10 mouse cellular contexts compared by ENCODE assay signal in the genomic region with DNA sequence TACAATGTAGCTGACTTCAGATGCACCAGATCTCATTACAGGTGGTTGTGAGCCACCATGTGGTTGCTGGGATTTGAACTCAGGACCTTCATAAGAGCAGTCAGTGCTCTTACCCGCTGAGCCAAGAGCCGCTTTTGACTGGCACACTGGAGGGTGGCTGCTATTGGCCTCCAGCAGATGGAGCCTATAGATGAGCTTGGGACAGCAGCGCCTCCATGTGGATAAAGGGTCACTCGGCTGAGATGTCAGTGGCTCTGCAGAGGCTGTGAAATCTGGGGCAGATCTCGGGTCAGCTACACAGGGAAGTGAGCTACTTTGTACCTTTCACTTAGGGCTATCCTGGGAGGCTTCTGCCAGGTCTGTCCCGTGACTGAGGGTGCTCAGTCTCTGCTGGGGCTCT. TPM values are rescaled to one million over a fixed set of nuclear protein-coding genes. Genes with fewer than 3 reads are reported as not detected.
DNase-seq lines count a peak whose midpoint lies in the region; ATAC-seq and TF ChIP-seq lines count a peak whose summit lies in the region.
"Had no signal": no experiment of that assay in that cellular context is flagged by ENCODE, and none has a peak within 500 bp of the region (broad histone marks: within the 10 kb centered on the region; RNA-seq: fewer than 3 reads in every experiment).

No protein-coding gene starts in this region.

- no peak for TF ChIP-seq EP300 in CH12.LX (IDR thresholded peaks at IDR 0.05; ENCODE audit: low read length)

- H3K9me3 ChIP-seq in intestine, postnatal 0 days (ENCODE audit: control insufficient read depth), result no peaks in the 10 kb centered on the region
- no peaks in the 10 kb centered on the region for H3K9me3 ChIP-seq in intestine, embryonic 15.5 days
- no peaks in the 10 kb centered on the region for H3K9me3 ChIP-seq in CH12.LX (replicated peaks; ENCODE audit: low read length)
- no peaks in the 10 kb centered on the region for H3K9me3 ChIP-seq in liver, embryonic 11.5 days (ENCODE audit: control insufficient read depth, low read length)
- H3K9me3 ChIP-seq: heart, embryonic 13.5 days; limb, embryonic 15.5 days had no signal

- in situ Hi-C loops in CH12.LX (cut with MboI; ENCODE audit: low pct_ligation_motif_present, low pct_unique_long_range_greater_than_20kb, low sequenced_read_pairs), result loop anchor here (25.0 kb wide), 1 partner anchor 169 kb away; a partner anchor contains a TSS

- no peak overlapping the region for H3K4me2 ChIP-seq in intestine, postnatal 0 days (replicated peaks; ENCODE audit: low read depth)
- no peak overlapping the region for H3K4me2 ChIP-seq in intestine, embryonic 15.5 days (replicated peaks)
- H3K4me2 ChIP-seq in CH12.LX (ENCODE audit: insufficient read depth, low read depth, poor library complexity, severe bottlenecking), result no peak overlapping the region
- H3K4me2 ChIP-seq in liver, embryonic 11.5 days, result no peak overlapping the region
- H3K4me2 ChIP-seq: heart, embryonic 13.5 days; limb, embryonic 15.5 days had no signal

- H3K27me3 ChIP-seq in intestine, postnatal 0 days (replicated peaks; ENCODE audit: control insufficient read depth, insufficient read depth, low read length), result no peaks in the 10 kb centered on the region
- no peaks in the 10 kb centered on the region for H3K27me3 ChIP-seq in intestine, embryonic 15.5 days (replicated peaks)
- peaks cover 1% of the 10 kb centered on the region for H3K27me3 ChIP-seq in CH12.LX (replicated peaks)
- H3K27me3 ChIP-seq in liver, embryonic 11.5 days (replicated peaks; ENCODE audit: control insufficient read depth, insufficient read depth, low read length), result no peaks in the 10 kb centered on the region
- H3K27me3 ChIP-seq: heart, embryonic 13.5 days; limb, embryonic 15.5 days had no signal

- H3K4me3 ChIP-seq in intestine, postnatal 0 days (ENCODE audit: low read depth, low read length), result no peak overlapping the region
- no peak overlapping the region for H3K4me3 ChIP-seq in intestine, embryonic 15.5 days (replicated peaks)
- H3K4me3 ChIP-seq in CH12.LX (replicated peaks in 1 of 3; ENCODE audit: low read depth in 2 of 3, low read length in 2 of 3, poor library complexity in 1 of 3), result no peak overlapping the region
- no peak overlapping the region for H3K4me3 ChIP-seq in liver, embryonic 11.5 days (ENCODE audit: low read depth, low read length)
- H3K4me3 ChIP-seq: heart, embryonic 13.5 days; limb, embryonic 15.5 days had no signal

- no peak for TF ChIP-seq POLR2A in CH12.LX (IDR thresholded peaks at IDR 0.05; ENCODE audit: low read depth, low read length)

- no peak overlapping the region for H3K9ac ChIP-seq in intestine, postnatal 0 days (ENCODE audit: low read depth, low read length)
- H3K9ac ChIP-seq in intestine, embryonic 15.5 days, result no peak overlapping the region
- H3K9ac ChIP-seq in CH12.LX (ENCODE audit: insufficient read depth, low read depth), result no peak overlapping the region
- no peak overlapping the region for H3K9ac ChIP-seq in liver, embryonic 11.5 days (ENCODE audit: low read depth, low read length)
- H3K9ac ChIP-seq: heart, embryonic 13.5 days; limb, embryonic 15.5 days had no signal

- peak; percentile 71 for TF ChIP-seq CTCF in intestine, postnatal 0 days (IDR thresholded peaks at IDR 0.05; ENCODE audit: low read depth)
- peak in 1 of 2 experiments; percentile 79; a peak in 2 of 4 replicates for TF ChIP-seq CTCF in CH12.LX (conservative IDR thresholded peaks at IDR 0.05 in 1 of 2, IDR thresholded peaks at IDR 0.05 in 1 of 2; ENCODE audit: low read depth in 2 of 2, low read length in 2 of 2)

- H3K36me3 ChIP-seq in intestine, postnatal 0 days (ENCODE audit: control insufficient read depth, insufficient read depth), result no peaks in the 10 kb centered on the region; the same call in 1 of the 2 replicates
- no peaks in the 10 kb centered on the region for H3K36me3 ChIP-seq in intestine, embryonic 15.5 days
- H3K36me3 ChIP-seq in CH12.LX (replicated peaks in 1 of 2; ENCODE audit: control insufficient read depth in 1 of 2, insufficient read depth in 1 of 2, low read length in 1 of 2), result peaks cover 0 to 4% of the 10 kb centered on the region in 2 experiments
- no peaks in the 10 kb centered on the region for H3K36me3 ChIP-seq in liver, embryonic 11.5 days (ENCODE audit: control insufficient read depth, insufficient read depth, low read length)

- 22% methylated on average over 6 of the region's 6 CpGs for WGBS in intestine, postnatal 0 days
- WGBS in intestine, embryonic 15.5 days, result 24% methylated on average over 6 of the region's 6 CpGs
- whole genome bisulfite sequencing in liver, embryonic 11.5 days, result 19% methylated on average over 6 of the region's 6 CpGs

- no peak; the same call in 1 of the 2 replicates for ATAC-seq in intestine, postnatal 0 days
- no peak; the same call in 1 of the 2 replicates for ATAC-seq in intestine, embryonic 15.5 days
- 0 out of 2 replicates have a peak, but pooled peaks have one; percentile 18 for ATAC-seq in liver, embryonic 11.5 days (replicated peaks; ENCODE audit: low FRiP score)

- DNase-seq in CH12.LX (ENCODE audit: extremely low read depth) (peak; percentile 47), NIH3T3 (ENCODE audit: low read depth) (peak; percentile 46)
- no peak for DNase-seq in liver, embryonic 11.5 days (ENCODE audit: low spot score)
- DNase-seq in ovary, postnatal 10 days (ENCODE audit: low spot score), result no peak
- no peak for DNase-seq in urinary bladder, postnatal 14 days (ENCODE audit: low spot score)
- no peak for DNase-seq in heart, adult 18-20 months

- H3K27ac ChIP-seq in intestine, postnatal 0 days (ENCODE audit: low read depth, low read length), result no peak overlapping the region
- no peak overlapping the region for H3K27ac ChIP-seq in intestine, embryonic 15.5 days
- no peak overlapping the region for H3K27ac ChIP-seq in CH12.LX (ENCODE audit: insufficient read depth, low read depth)
- no peak overlapping the region for H3K27ac ChIP-seq in liver, embryonic 11.5 days (ENCODE audit: low read depth, low read length)
- H3K27ac ChIP-seq: heart, embryonic 13.5 days; limb, embryonic 15.5 days had no signal

- H3K79me2 ChIP-seq in CH12.LX (replicated peaks; ENCODE audit: control insufficient read depth, extremely low read depth, insufficient read depth, poor library complexity, severe bottlenecking), result no peaks in the 10 kb centered on the region

- dilution Hi-C loops in CH12.LX (cut with MboI; ENCODE audit: extremely low pct_ligation_motif_present, extremely low pct_unique_long_range_greater_than_20kb, low sequenced_read_pairs), result no loop called here

- TF ChIP-seq RAD21 in CH12.LX (IDR thresholded peaks at IDR 0.05; ENCODE audit: low read depth, low read length), result peak; percentile 46

- no peaks in the 10 kb centered on the region for H3K4me1 ChIP-seq in intestine, postnatal 0 days (replicated peaks; ENCODE audit: control insufficient read depth, insufficient read depth, low read length)
- H3K4me1 ChIP-seq in intestine, embryonic 15.5 days (replicated peaks), result no peaks in the 10 kb centered on the region
- no peaks in the 10 kb centered on the region for H3K4me1 ChIP-seq in CH12.LX (ENCODE audit: control insufficient read depth in 1 of 2, insufficient read depth in 2 of 2)
- peaks cover 14% of the 10 kb centered on the region for H3K4me1 ChIP-seq in liver, embryonic 11.5 days (replicated peaks; ENCODE audit: control insufficient read depth, insufficient read depth, low read length)
- H3K4me1 ChIP-seq: heart, embryonic 13.5 days; limb, embryonic 15.5 days had no signal

RNA-seq across cellular contexts. Expression of a gene that starts 3.3 kb away (rescaled TPM):
- polyA plus RNA-seq in intestine, postnatal 0 days (2015; fragmentation: Nextera tagmentation; extraction: Ambion mirVana), result not detected in 2 replicates
- 0.34 and 0.40 TPM in 2 replicates for polyA plus RNA-seq in intestine, embryonic 15.5 days (2015; fragmentation: Nextera tagmentation; extraction: Ambion mirVana)
- total RNA-seq in CH12.LX (2012; rRNA removed), result not detected in 2 replicates
- total RNA-seq in CH12.LX (2014; rRNA removed), result not detected in 2 replicates
- polyA plus RNA-seq in CH12.LX (2012; ENCODE audit: insufficient read length, low read depth), result 0.09 and 0.10 TPM in 2 replicates
- 0.22 and 0.43 TPM in 2 replicates for polyA plus RNA-seq in liver, embryonic 11.5 days (2014; fragmentation: Nextera tagmentation; extraction: Ambion mirVana)
- under 1 TPM; 0.17 to 0.57 TPM for total RNA-seq in heart, adult 18-20 months (2021)

RNA-seq across cellular contexts. Expression of a gene that starts 30.3 kb away (rescaled TPM):
- 120 and 127 TPM in 2 replicates for polyA plus RNA-seq in intestine, postnatal 0 days (2015; fragmentation: Nextera tagmentation; extraction: Ambion mirVana)
- 147 TPM in 2 replicates for polyA plus RNA-seq in intestine, embryonic 15.5 days (2015; fragmentation: Nextera tagmentation; extraction: Ambion mirVana)
- total RNA-seq in CH12.LX (2012; rRNA removed) (33.4 and 46.1 TPM in 2 replicates), CH12.LX (2014; rRNA removed) (48.5 and 56.9 TPM in 2 replicates)
- polyA plus RNA-seq in CH12.LX (2012; ENCODE audit: insufficient read length, low read depth), result 62.5 and 67.7 TPM in 2 replicates
- polyA plus RNA-seq in liver, embryonic 11.5 days (2014; fragmentation: Nextera tagmentation; extraction: Ambion mirVana), result 192 and 194 TPM in 2 replicates
- total RNA-seq in heart, adult 18-20 months (2021), result 100 to 1,000 TPM; 160 to 167 TPM

RNA-seq across cellular contexts. Expression of a gene that starts 30.9 kb away (rescaled TPM):
- polyA plus RNA-seq in intestine, postnatal 0 days (2015; fragmentation: Nextera tagmentation; extraction: Ambion mirVana), result 22.6 and 24.7 TPM in 2 replicates
- 33.5 and 34.2 TPM in 2 replicates for polyA plus RNA-seq in intestine, embryonic 15.5 days (2015; fragmentation: Nextera tagmentation; extraction: Ambion mirVana)
- total RNA-seq in CH12.LX (2012; rRNA removed) (4.5 and 6.3 TPM in 2 replicates), CH12.LX (2014; rRNA removed) (2.8 and 3.5 TPM in 2 replicates)
- polyA plus RNA-seq in CH12.LX (2012; ENCODE audit: insufficient read length, low read depth), result 9.2 and 10.3 TPM in 2 replicates
- 16.0 and 18.0 TPM in 2 replicates for polyA plus RNA-seq in liver, embryonic 11.5 days (2014; fragmentation: Nextera tagmentation; extraction: Ambion mirVana)
- 10 to 100 TPM; 91.7 to 95.7 TPM for total RNA-seq in heart, adult 18-20 months (2021)

RNA-seq across cellular contexts. Expression of a gene that starts 53.9 kb away (rescaled TPM):
- polyA plus RNA-seq in intestine, postnatal 0 days (2015; fragmentation: Nextera tagmentation; extraction: Ambion mirVana), result 0.34 and 0.38 TPM in 2 replicates
- polyA plus RNA-seq in intestine, embryonic 15.5 days (2015; fragmentation: Nextera tagmentation; extraction: Ambion mirVana), result 0.43 and 0.54 TPM in 2 replicates
- total RNA-seq in CH12.LX (2012; rRNA removed) (not detected in 2 replicates), CH12.LX (2014; rRNA removed) (not detected in 2 replicates)
- not detected in 2 replicates for polyA plus RNA-seq in CH12.LX (2012; ENCODE audit: insufficient read length, low read depth)
- polyA plus RNA-seq in liver, embryonic 11.5 days (2014; fragmentation: Nextera tagmentation; extraction: Ambion mirVana), result 0.62 and 1.0 TPM in 2 replicates
- not detected for total RNA-seq in heart, adult 18-20 months (2021)

RNA-seq across cellular contexts. Expression of a gene that starts 56.4 kb away (rescaled TPM):
- polyA plus RNA-seq in intestine, postnatal 0 days (2015; fragmentation: Nextera tagmentation; extraction: Ambion mirVana), result 37.8 and 38.4 TPM in 2 replicates
- 80.0 and 85.4 TPM in 2 replicates for polyA plus RNA-seq in intestine, embryonic 15.5 days (2015; fragmentation: Nextera tagmentation; extraction: Ambion mirVana)
- total RNA-seq in CH12.LX (2012; rRNA removed), result 58.4 and 66.9 TPM in 2 replicates
- total RNA-seq in CH12.LX (2014; rRNA removed), result 69.2 and 72.1 TPM in 2 replicates
- polyA plus RNA-seq in CH12.LX (2012; ENCODE audit: insufficient read length, low read depth), result 74.2 and 88.0 TPM in 2 replicates
- 277 and 325 TPM in 2 replicates for polyA plus RNA-seq in liver, embryonic 11.5 days (2014; fragmentation: Nextera tagmentation; extraction: Ambion mirVana)
- 10 to 100 TPM; 65.0 to 67.4 TPM for total RNA-seq in heart, adult 18-20 months (2021)

Comparison
In these comparisons a context has a peak if more than half of its experiments do, and no peak if none do; other contexts are left out.
1. DNase-seq: peak in CH12.LX (single experiment) and NIH3T3 (single experiment); none in liver, embryonic 11.5 days (single experiment), ovary, postnatal 10 days (single experiment), urinary bladder, postnatal 14 days (single experiment) and heart, adult 18-20 months (0 of 2).